Mouse (Mus musculus): ENCODE results near the gene Cacna1i.
A peak's percentile ranks its signal among the peaks of the same experiment; 100 is the strongest.

The Cacna1i gene

GRCm38 (mm10) chr15:80271858-80272396 lies 15.1 kb upstream of the Cacna1i start:
- DNase-seq (ENCODE audit: low read depth, low spot score): peak; percentile 81

- no peak for DNase-seq (ENCODE audit: low read depth, low spot score)
These were observed 9.9 kb upstream of the Cacna1i start for GRCm38 (mm10) chr15:80277107-80277506.

DNA sequence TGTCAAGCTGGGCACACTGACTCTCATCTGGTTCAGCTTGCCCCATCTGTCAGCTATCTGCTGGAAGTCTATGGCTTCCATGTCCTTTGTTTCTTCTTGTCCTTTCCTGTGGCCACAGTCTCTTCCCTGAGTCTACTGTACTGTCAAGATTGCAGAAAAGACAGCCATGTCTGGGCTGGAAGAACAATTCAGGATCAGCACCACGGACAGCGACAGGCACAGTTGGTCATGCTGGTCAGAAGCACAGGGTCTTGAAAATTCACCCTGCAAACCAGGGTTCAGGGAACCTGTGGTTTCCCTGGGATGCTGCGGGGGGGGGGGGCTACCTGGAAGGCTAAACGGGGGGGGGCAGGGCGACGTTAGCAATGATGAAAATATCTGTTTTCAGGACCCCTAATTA lies 9.4 kb upstream of the Cacna1i start:
- peak; percentile 77 for DNase-seq (ENCODE audit: low read depth, low spot score)

GRCm38 (mm10) chr15:80278121-80278759 lies 8.8 kb upstream of the Cacna1i start:
- DNase-seq (ENCODE audit: low read depth, low spot score): no peak

DNA sequence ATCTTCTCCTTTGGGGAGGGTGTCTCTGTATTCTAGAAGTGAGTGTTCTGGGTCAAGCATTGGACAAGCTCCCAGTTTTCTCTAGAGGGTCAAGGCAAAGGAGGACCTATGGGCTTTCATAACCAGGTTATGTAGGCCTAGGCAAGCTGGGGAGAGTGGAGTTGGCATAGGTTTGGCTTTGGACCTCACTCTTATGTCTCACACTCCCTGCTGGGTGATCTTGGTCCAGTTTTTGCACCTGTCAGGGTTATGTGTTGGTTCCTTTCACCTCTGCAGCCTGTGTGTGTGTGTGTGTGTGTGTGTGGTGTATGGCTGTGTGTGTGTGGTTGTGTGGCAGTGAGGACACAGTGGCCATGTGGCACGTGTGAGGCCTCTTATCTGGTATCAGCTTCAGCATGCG lies 8.0 kb upstream of the Cacna1i start:
- DNase-seq (ENCODE audit: low read depth, low spot score): no peak

DNA sequence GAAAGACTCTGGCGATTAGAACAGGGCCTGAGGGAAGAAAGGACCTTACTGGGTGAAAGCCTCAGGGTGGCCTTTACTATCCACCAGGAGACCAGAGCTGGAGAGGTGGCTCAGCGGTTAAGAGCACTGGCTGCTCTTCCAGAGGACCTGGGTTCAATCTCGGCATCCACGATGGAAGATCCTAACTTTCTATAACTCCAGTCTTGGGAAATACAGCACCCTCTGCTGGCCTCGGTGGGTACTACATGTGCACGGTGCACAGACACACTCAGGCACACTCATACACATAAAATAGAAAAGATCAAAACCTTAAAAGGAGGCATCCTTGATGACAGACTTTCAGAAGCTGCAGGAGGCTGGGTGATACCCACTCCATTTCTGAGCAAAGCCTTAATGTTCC lies 6.4 kb upstream of the Cacna1i start:
- peak; percentile 82 for DNase-seq (ENCODE audit: low read depth, low spot score)

DNA sequence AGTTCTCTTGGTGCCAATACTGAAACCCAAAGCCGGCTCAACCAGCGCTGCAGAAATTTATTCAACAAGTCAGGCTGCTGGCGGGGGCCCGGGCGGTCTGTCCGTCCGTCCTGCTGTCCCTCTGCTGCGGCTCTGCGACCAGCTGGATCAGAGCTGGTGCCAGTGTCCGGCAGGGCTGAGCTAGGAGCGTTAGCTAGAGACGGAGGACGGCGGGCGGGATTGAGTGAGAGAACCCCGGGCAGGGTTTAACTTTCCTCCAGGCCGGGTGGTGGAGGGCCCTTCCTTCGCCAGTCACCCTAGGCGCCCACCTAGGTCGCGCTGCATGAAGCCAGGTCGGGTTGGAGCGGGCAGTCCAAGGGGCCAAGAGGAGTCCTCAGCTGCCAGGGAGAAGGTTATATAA lies 998 bp downstream of the Cacna1i start:
- no peak for DNase-seq (ENCODE audit: low read depth, low spot score)

DNA sequence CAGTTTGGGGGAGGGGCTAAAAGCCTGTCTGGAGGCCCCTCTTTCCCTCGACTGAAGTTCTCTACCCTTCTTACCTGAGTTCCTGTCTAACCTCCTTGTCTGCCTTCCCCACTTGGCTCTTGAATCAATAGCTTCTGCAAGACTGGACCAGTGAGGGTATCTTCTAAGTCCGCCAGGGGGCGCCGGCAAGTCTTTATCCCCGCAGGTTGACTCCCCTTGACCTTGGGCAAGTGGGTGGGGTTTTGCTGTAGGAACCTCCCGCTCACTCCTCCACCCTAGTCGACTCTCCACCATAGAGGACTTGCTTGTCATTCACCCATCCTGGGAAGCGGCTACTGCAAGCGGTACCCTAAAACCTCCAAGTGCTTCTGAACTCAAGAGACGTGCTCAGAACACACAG lies 2.4 kb downstream of the Cacna1i start:
- peak; percentile 97 for DNase-seq (ENCODE audit: low read depth, low spot score)

DNA sequence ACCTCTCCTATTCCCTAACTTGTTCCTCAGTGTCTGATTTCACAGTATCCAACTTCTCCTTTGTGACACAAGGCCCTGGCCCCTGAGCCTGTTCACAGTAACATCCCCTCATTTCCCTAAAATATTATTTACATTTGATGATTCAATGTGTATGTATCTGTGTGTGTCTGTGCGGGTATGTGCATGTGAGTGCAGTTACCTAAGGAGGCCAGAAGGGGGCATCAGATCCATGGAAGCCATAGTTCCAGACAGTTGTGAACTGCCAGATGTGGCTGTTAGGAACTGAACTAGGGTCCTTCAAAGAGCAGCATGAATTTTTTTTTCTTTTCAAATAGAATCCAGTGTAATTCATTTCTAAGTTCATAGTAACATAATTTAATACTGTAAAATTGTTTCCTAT lies 10.1 kb downstream of the Cacna1i start:
- peak; percentile 54 for DNase-seq (ENCODE audit: low read depth, low spot score)

DNA sequence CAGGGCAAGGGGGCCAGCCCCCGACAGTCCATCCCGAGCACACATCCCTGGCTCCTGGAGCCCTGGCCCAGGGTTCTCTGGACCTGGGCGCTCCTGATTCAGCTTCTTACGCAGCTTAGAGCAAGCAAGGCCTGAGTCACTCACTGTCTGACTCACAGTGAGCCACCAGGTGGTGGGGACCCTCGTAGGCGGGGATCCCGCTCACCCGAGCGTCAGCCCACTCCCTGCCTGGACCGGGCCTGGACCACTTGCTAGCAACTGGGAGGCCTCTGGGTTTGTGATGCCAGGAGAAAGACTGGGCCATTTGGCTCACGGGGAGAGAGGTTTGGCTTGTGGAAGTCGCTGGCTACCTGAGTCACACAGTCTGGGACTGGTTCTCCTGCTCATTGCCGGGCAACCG lies 16.7 kb downstream of the Cacna1i start:
- no peak for DNase-seq (ENCODE audit: low read depth, low spot score)

GRCm38 (mm10) chr15:80304188-80304587 lies 17.1 kb downstream of the Cacna1i start:
- DNase-seq (ENCODE audit: low read depth, low spot score): no peak

- no peak for DNase-seq (ENCODE audit: low read depth, low spot score)
These were observed 19.1 kb downstream of the Cacna1i start for GRCm38 (mm10) chr15:80306146-80306545.

DNA sequence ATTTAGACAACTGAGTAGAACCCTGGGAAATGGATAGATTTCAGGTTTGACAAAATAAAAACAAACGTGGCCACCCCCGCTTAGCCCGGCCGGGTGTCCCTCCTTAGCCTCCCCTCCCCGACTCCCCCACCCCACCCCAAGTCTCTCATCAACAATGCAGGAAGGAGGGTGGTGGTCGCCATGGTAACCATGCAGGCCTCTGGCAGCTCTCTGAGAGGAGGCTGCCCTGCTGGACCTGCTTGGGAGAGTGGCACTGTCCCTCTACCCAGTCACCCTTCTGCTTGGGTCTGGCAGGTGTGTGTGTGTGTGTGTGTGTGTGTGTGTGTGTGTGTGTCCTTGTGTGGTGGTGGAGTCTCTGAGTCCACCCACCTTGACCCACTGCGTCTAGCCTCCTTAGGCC lies 27.7 kb downstream of the Cacna1i start:
- no peak for DNase-seq (ENCODE audit: low read depth, low spot score)

- no peak for DNase-seq (ENCODE audit: low read depth, low spot score)
These were observed 30.1 kb downstream of the Cacna1i start for GRCm38 (mm10) chr15:80316966-80317634.

- no peak for DNase-seq (ENCODE audit: low read depth, low spot score)
These were observed 30.9 kb downstream of the Cacna1i start for GRCm38 (mm10) chr15:80317841-80318530.

GRCm38 (mm10) chr15:80318543-80319255 lies 31.7 kb downstream of the Cacna1i start:
- DNase-seq (ENCODE audit: low read depth, low spot score): no peak

- no peak for DNase-seq (ENCODE audit: low read depth, low spot score)
These were observed 32.3 kb downstream of the Cacna1i start for GRCm38 (mm10) chr15:80319315-80319714.

GRCm38 (mm10) chr15:80319921-80320320 lies 32.9 kb downstream of the Cacna1i start:
- DNase-seq (ENCODE audit: low read depth, low spot score): no peak

DNA sequence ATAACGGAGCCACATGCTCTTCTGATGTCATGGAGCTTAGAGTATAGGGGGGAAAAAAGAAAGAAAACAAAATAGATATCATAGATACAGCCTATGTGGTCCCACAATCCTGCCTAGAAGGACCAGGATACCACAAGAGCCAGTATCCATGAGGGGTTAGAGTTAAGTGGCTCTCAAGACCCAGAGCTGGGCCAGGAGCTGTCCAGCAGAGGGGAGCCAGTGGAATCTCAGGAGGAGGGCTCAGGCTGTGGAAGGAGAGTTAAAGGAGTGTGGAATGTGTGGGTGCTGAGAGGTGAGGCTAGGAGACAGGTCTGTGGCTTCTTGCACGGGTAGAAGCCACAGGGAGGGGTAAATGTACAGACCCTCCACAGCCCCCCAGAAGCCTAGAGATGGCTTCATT lies 38.2 kb downstream of the Cacna1i start:
- DNase-seq (ENCODE audit: low read depth, low spot score): no peak

GRCm38 (mm10) chr15:80325756-80326155 lies 38.7 kb downstream of the Cacna1i start:
- DNase-seq (ENCODE audit: low read depth, low spot score): no peak

DNA sequence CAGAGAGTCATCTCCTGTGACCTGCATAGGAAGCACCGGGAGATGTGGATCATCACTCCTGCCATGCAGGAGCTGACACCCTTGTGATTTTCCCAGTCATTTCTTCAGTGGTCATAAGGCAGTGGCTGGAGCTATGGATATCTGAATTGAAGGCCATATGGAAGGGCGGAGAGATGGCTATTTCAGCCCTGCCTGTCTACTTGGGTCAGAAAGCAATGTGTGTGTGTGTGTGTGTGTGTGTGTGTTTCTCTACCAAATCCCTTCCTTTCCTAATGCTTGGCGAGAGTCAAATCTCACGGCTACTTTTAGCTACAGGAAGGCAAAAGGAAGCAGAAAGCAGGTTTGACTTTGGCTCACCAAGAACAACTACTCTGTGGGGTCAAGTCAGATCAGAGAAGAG lies 39.9 kb downstream of the Cacna1i start:
- no peak for DNase-seq (ENCODE audit: low read depth, low spot score)

Data from R1 (cell line).